Mouse (Mus musculus) adrenal gland, adult 2 months (tissue): Measurements from ENCODE around the gene Mettl7a3. TPM values are rescaled to one million over a fixed set of nuclear protein-coding genes. Genes with fewer than 3 reads are reported as not detected.
A peak's percentile ranks its signal among the peaks of the same experiment; 100 is the strongest.

Experiments
- DNase-seq: peaks from one replicate; pipeline ENCODE4 v3.0.0; 2021
- polyA plus RNA-seq: library from polyadenylated mRNA; depleted of rRNA; stranded (reverse); fragments of >200 nt; gene quantifications from 2 replicates; pipeline ENCODE4 v1.2.3, GENCODE M21; 2012; rRNA removed
- total RNA-seq, 2 experiments: library from RNA; stranded (reverse); gene quantifications; 2 replicates each; pipeline ENCODE4 v1.2.3; 2021

Gene Mettl7a3
- total and polyA plus RNA-seq, 3 experiments: 0.13 to 0.63 TPM; not detected in 1

DNA sequence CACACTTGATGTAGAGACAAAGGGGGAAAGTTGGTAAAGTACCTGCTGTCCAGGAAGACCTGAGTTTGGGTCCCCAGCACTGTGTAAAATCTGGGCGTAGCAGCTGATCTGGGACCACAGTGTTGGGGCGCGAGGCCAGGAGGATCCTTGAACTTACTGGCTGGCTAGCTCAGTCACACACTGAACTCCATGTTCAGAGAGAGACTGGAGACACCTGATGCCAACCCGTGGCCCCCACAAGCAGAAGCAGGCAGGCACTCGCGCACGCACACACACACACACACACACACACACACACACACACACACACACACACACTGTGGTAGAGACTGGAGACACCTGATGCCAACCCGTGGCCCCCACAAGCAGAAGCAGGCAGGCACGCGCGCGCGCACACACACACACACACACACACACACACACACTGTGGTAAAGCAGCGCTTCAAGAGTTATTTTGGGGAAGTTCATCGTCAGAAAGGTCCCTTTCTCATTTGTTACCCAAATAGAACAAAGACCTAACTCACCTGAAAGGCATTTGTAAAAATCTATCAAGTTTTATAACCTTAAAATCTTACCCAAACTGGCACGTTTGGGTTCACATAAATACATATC is 53.6 kb downstream of the Mettl7a3 start:
- DNase-seq: no peak

GRCm38 (mm10) chr15:100388886-100389285 is 54.2 kb downstream of the Mettl7a3 start:
- DNase-seq: peak; percentile 58

Other genes with a start within 250 kb of the Mettl7a3 start
- gene Atf1, start 107.1 kb upstream of the Mettl7a3 start, total RNA-seq: 10 to 100 TPM; 51.9 to 88.4 TPM
- gene Atf1, start 107.1 kb upstream of the Mettl7a3 start, polyA plus RNA-seq: 43.6 and 61.8 TPM in 2 replicates
- not detected for gene Tmprss12, start 54.1 kb upstream of the Mettl7a3 start, total RNA-seq
- not detected in 2 replicates for gene Tmprss12, start 54.1 kb upstream of the Mettl7a3 start, polyA plus RNA-seq
- gene Mettl7a1, start 30.8 kb upstream of the Mettl7a3 start, total RNA-seq: 100 to 1,000 TPM; 117 to 142 TPM
- 69.8 and 78.4 TPM in 2 replicates for gene Mettl7a1, start 30.8 kb upstream of the Mettl7a3 start, polyA plus RNA-seq
- under 1 TPM; 0.45 to 0.52 TPM for gene Methig1, start 18.2 kb downstream of the Mettl7a3 start, total RNA-seq
- gene Methig1, start 18.2 kb downstream of the Mettl7a3 start, polyA plus RNA-seq: 0.16 TPM in 1 of 2 replicates, not detected in the other
- gene Mettl7a2, start 18.3 kb downstream of the Mettl7a3 start, total RNA-seq: 1 to 10 TPM in 1 of 2 experiments, under 1 TPM in 1; 0.78 to 3.6 TPM
- not detected in 2 replicates for gene Mettl7a2, start 18.3 kb downstream of the Mettl7a3 start, polyA plus RNA-seq
- under 1 TPM in 1 of 2 experiments, not detected in 1; 0.69 TPM for gene Higd1c, start 29.6 kb downstream of the Mettl7a3 start, total RNA-seq
- 0.28 TPM in 1 of 2 replicates, not detected in the other for gene Higd1c, start 29.6 kb downstream of the Mettl7a3 start, polyA plus RNA-seq
- not detected for gene Gm5475, start 87.2 kb downstream of the Mettl7a3 start, total RNA-seq
- gene Gm5475, start 87.2 kb downstream of the Mettl7a3 start, polyA plus RNA-seq: 0.06 and 0.19 TPM in 2 replicates
- gene Slc11a2, start 90.1 kb downstream of the Mettl7a3 start, total RNA-seq: 100 to 1,000 TPM; 116 to 132 TPM
- gene Slc11a2, start 90.1 kb downstream of the Mettl7a3 start, polyA plus RNA-seq: 55.2 and 65.0 TPM in 2 replicates
- 100 to 1,000 TPM; 172 to 181 TPM for gene Letmd1, start 134.1 kb downstream of the Mettl7a3 start, total RNA-seq
- gene Letmd1, start 134.1 kb downstream of the Mettl7a3 start, polyA plus RNA-seq: 118 and 132 TPM in 2 replicates
- 1 to 10 TPM; 5.6 to 5.8 TPM for gene Csrnp2, start 160.6 kb downstream of the Mettl7a3 start, total RNA-seq
- 4.2 and 4.3 TPM in 2 replicates for gene Csrnp2, start 160.6 kb downstream of the Mettl7a3 start, polyA plus RNA-seq
- gene Tfcp2, start 217.1 kb downstream of the Mettl7a3 start, total RNA-seq: 10 to 100 TPM; 14.2 to 25.1 TPM
- gene Tfcp2, start 217.1 kb downstream of the Mettl7a3 start, polyA plus RNA-seq: 24.5 and 24.8 TPM in 2 replicates